Mouse (Mus musculus) layer of hippocampus, adult 2 months (tissue): ENCODE results near the gene Ccl9. TPM values are rescaled to one million over a fixed set of nuclear protein-coding genes. Genes with fewer than 3 reads are reported as not detected.
"Not testable (repeated sequence)": the region's sequence is repeated elsewhere in the genome, so short reads cannot be mapped to it uniquely, and the experiment has no call there.

Experiments used
- DNase-seq, 2 experiments: peaks; one replicate each; pipeline ENCODE4 v3.0.0; 2022; ENCODE audit warnings: low spot score in 2 of 2
- H3K27ac ChIP-seq: fragments of 200-600 bp; 2 replicates; pipeline ENCODE4 v1.8.1; 2022
- H3K4me3 ChIP-seq: fragments of 200-600 bp; 2 replicates; pipeline ENCODE4 v1.8.1; 2022; ENCODE audit warnings: mild to moderate bottlenecking
- CTCF ChIP-seq: fragments of 200-600 bp; conservative IDR thresholded peaks from 2 replicates; pipeline ENCODE4 v1.8.1; 2022; ENCODE audit warnings: antibody characterized with exemption, mild to moderate bottlenecking, moderate library complexity
- total RNA-seq, 2 experiments: library from RNA; stranded (reverse); gene quantifications; 2 replicates each; pipeline ENCODE4 v1.2.3; 2021

Gene Ccl9
- total RNA-seq, 2 experiments from 2014 or later: 4.5 to 4.8 TPM

GRCm38 (mm10) chr11:83570189-83570588 is 8.2 kb downstream of the Ccl9 start:
- DNase-seq: no peak
- TF ChIP-seq CTCF: no peak
- H3K4me3 ChIP-seq: no peak overlapping the region
- H3K27ac ChIP-seq: no peak overlapping the region

GRCm38 (mm10) chr11:83569249-83569648 is 9.2 kb downstream of the Ccl9 start:
- DNase-seq: no peak
- no peak for TF ChIP-seq CTCF
- H3K4me3 ChIP-seq: no peak overlapping the region
- H3K27ac ChIP-seq: no peak overlapping the region

GRCm38 (mm10) chr11:83568786-83569185 is 9.7 kb downstream of the Ccl9 start:
- H3K4me3 ChIP-seq: no peak overlapping the region
- TF ChIP-seq CTCF: no peak
- H3K27ac ChIP-seq: no peak overlapping the region
- DNase-seq: no peak

GRCm38 (mm10) chr11:83568061-83568460 is 10.4 kb downstream of the Ccl9 start:
- H3K4me3 ChIP-seq: no peak overlapping the region
- H3K27ac ChIP-seq: no peak overlapping the region
- no peak for DNase-seq
- no peak for TF ChIP-seq CTCF

GRCm38 (mm10) chr11:83567311-83567710 is 11.1 kb downstream of the Ccl9 start:
- H3K4me3 ChIP-seq: no peak overlapping the region
- no peak overlapping the region for H3K27ac ChIP-seq
- TF ChIP-seq CTCF: no peak
- no peak for DNase-seq

- no peak for DNase-seq
- H3K4me3 ChIP-seq: no peak overlapping the region
- no peak for TF ChIP-seq CTCF
- no peak overlapping the region for H3K27ac ChIP-seq
Measured at GRCm38 (mm10) chr11:83566617-83567016, 11.8 kb downstream of the Ccl9 start.

- peak in 1 of 2 experiments; percentile 44 for DNase-seq
- H3K4me3 ChIP-seq: no peak overlapping the region
- TF ChIP-seq CTCF: no peak
- no peak overlapping the region for H3K27ac ChIP-seq
Measured at GRCm38 (mm10) chr11:83563754-83564153, 14.7 kb downstream of the Ccl9 start.

- no peak overlapping the region for H3K27ac ChIP-seq
- H3K4me3 ChIP-seq: no peak overlapping the region
- no peak for TF ChIP-seq CTCF
- no peak for DNase-seq
Measured at GRCm38 (mm10) chr11:83562311-83562887, 16.0 kb downstream of the Ccl9 start.

GRCm38 (mm10) chr11:83560405-83560804 is 18.0 kb downstream of the Ccl9 start:
- no peak overlapping the region for H3K27ac ChIP-seq
- no peak for DNase-seq
- no peak overlapping the region for H3K4me3 ChIP-seq
- TF ChIP-seq CTCF: no peak

- no peak for DNase-seq
- Histone ChIP-seq H3K4me3 (no peak overlapping the region), H3K27ac (no peak overlapping the region; the same call in 1 of the 2 replicates)
- no peak for TF ChIP-seq CTCF
Measured at GRCm38 (mm10) chr11:83557074-83557473, 21.4 kb downstream of the Ccl9 start.

GRCm38 (mm10) chr11:83556085-83556781 is 22.2 kb downstream of the Ccl9 start:
- TF ChIP-seq CTCF: peak; percentile 91
- Histone ChIP-seq H3K4me3 (no peak overlapping the region), H3K27ac (no peak overlapping the region; the same call in 1 of the 2 replicates)
- peak; percentile 41 to 58 for DNase-seq

GRCm38 (mm10) chr11:83551668-83552067 is 26.8 kb downstream of the Ccl9 start:
- Histone ChIP-seq H3K27ac (no peak overlapping the region), H3K4me3 (no peak overlapping the region)
- no peak for TF ChIP-seq CTCF
- no peak for DNase-seq

- DNase-seq: not testable (repeated sequence)
Measured at GRCm38 (mm10) chr11:83551037-83551436, 27.4 kb downstream of the Ccl9 start.

GRCm38 (mm10) chr11:83550186-83550632 is 28.2 kb downstream of the Ccl9 start:
- Histone ChIP-seq H3K27ac (no peak overlapping the region), H3K4me3 (no peak overlapping the region)
- no peak for TF ChIP-seq CTCF
- no peak for DNase-seq

More at GRCm38 (mm10) chr11:83551037-83551436, 27.4 kb downstream of the Ccl9 start:
- not testable (repeated sequence) for H3K27ac ChIP-seq, H3K4me3 ChIP-seq
